Mouse (Mus musculus): ENCODE measurements around the gene Plscr3. TPM values are rescaled to one million over a fixed set of nuclear protein-coding genes. Genes with fewer than 3 reads are reported as not detected.

Gene Plscr3
- 72.7 and 74.5 TPM in 2 replicates for polyA plus RNA-seq (2016; fragmentation: Nextera tagmentation; extraction: Ambion mirVana)

DNA sequence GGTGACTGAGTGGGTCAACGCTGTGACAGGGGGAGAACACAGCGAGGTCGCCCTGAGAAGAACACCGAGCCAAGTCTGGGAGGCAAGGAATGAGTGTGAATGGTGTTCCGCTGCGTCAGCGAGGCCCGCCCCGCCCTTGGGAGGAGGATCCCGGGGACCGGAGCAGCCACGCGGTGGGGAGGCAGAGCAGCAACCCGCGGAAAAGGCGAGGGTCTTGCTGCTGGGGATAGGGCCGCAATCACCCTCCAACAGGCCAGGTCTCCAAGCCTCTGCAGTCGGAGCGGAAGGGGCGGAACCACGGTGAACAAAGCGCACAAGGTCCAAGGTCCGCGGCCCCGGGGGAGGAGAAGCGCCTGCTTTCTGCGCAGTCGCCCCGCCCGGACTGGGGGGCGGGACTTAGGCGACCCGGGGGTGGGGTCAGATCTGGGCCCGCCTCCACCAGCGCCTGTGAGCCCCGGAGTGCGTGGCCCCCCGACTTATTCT is at the start of gene Plscr3:
Plscr3 (plus strand) TSS at position 179 of the 483 bp plus-strand sequence.
- Histone ChIP-seq H3K9me3 (no peaks in the 10 kb centered on the region), H3K27me3 (ENCODE audit: insufficient read depth, poor library complexity, severe bottlenecking) (no peaks in the 10 kb centered on the region), H3K36me3 (peaks cover 36% of the 10 kb centered on the region), H3K4me3 (peak within 1 kb of the TSS; percentile 81), H3K4me1 (peaks cover 42% of the 10 kb centered on the region), H3K27ac (peak within 1 kb of the TSS; percentile 98)
- DNase-seq (ENCODE audit: low spot score), result peak; percentile 97
- WGBS, result under 1% methylated on average over 38 of the region's 38 CpGs

DNA sequence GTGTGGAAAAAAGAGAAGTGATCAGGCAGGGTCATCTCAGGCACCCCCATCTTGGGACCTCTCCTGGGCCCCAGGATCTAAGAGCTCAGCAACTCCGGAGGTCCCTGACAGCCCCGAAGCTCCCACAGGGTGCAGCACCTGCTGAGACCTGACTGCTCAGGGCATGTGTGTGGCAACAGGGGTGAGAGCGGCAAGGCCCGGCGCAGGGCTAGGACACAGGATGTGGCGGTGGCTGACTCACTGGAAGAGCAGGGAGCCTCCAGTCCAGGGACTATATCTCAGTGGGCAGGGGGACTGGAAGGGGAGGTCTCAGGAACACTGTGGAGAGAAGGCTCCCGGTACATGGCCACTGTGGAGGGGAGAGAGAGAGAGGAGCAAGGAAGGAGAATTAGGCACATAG is 48.3 kb upstream of the Plscr3 start:
- Histone ChIP-seq H3K9me3 (no peaks in the 10 kb centered on the region), H3K4me3 (peak overlapping the region; percentile 28; the same call in 1 of the 2 replicates), H3K36me3 (no peaks in the 10 kb centered on the region), H3K27ac (no peak overlapping the region), H3K4me1 (peaks cover 52% of the 10 kb centered on the region), H3K27me3 (ENCODE audit: insufficient read depth, poor library complexity, severe bottlenecking) (peaks cover 77% of the 10 kb centered on the region)
- DNase-seq (ENCODE audit: low spot score), result no peak
- WGBS, result 76% methylated on average over 7 of the region's 7 CpGs

DNA sequence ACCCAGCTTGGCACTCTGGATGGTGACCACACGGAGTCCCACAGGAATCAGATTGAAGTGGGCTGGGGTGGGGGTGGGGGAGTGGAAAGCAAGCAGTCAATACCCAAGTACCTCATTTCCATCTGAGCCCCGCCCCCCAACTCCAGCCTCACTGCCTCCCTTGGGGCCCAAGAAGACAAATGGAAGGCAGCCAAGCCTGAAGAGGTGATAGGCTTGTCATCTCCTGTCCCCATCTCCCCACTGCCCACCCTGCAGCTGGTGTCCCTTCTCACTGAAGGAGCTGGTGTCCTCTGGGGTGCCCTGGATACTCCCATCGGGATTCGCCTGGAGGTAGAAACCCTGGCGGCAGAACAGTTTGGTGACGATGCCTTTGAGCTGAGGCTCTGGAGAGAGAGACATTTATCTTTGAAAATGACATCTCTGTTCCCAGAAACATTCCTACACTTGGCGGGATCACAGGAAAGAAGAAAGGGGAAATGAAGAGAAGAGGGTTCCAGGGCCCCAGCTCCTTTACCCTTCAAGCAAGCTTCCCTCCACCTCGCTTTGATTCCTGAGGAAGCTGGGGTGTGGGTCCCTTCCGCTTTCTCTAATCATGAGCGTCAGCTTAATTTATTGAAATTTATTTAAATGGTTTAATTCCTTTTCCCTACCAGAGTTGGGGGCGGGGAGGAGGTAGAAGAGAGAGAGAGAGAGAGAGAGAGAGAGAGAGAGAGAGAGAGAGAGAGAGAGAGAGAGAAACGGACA is 46.6 kb upstream of the Plscr3 start:
- Histone ChIP-seq H3K4me3 (peak overlapping the region; percentile 71), H3K36me3 (no peaks in the 10 kb centered on the region), H3K9me3 (no peaks in the 10 kb centered on the region), H3K27me3 (ENCODE audit: insufficient read depth, poor library complexity, severe bottlenecking) (peaks cover 80% of the 10 kb centered on the region), H3K4me1 (peaks cover 68% of the 10 kb centered on the region), H3K27ac (peak overlapping the region; percentile 94)
- DNase-seq (ENCODE audit: low spot score), result no peak
- WGBS, result 23% methylated on average over 11 of the region's 12 CpGs

DNA sequence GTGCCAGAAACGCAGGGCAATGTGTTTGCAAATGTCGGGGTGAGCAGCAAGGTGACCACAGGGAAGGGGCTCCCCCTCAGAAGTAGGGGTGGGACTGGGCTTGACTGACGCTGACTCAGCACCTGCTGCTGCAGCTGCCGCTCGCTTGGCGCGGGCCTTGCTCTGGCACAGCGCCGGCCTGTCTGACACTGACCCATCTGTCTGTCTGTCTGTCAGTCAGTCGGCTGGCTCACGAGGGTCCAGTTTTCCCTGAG is 46.1 kb upstream of the Plscr3 start:
- Histone ChIP-seq H3K4me1 (peaks cover 73% of the 10 kb centered on the region), H3K4me3 (peak overlapping the region; percentile 71), H3K27me3 (ENCODE audit: insufficient read depth, poor library complexity, severe bottlenecking) (peaks cover 85% of the 10 kb centered on the region), H3K36me3 (no peaks in the 10 kb centered on the region), H3K27ac (peak overlapping the region; percentile 94), H3K9me3 (no peaks in the 10 kb centered on the region)
- whole genome bisulfite sequencing, result 1% methylated on average over 11 of the region's 11 CpGs
- DNase-seq (ENCODE audit: low spot score), result no peak

DNA sequence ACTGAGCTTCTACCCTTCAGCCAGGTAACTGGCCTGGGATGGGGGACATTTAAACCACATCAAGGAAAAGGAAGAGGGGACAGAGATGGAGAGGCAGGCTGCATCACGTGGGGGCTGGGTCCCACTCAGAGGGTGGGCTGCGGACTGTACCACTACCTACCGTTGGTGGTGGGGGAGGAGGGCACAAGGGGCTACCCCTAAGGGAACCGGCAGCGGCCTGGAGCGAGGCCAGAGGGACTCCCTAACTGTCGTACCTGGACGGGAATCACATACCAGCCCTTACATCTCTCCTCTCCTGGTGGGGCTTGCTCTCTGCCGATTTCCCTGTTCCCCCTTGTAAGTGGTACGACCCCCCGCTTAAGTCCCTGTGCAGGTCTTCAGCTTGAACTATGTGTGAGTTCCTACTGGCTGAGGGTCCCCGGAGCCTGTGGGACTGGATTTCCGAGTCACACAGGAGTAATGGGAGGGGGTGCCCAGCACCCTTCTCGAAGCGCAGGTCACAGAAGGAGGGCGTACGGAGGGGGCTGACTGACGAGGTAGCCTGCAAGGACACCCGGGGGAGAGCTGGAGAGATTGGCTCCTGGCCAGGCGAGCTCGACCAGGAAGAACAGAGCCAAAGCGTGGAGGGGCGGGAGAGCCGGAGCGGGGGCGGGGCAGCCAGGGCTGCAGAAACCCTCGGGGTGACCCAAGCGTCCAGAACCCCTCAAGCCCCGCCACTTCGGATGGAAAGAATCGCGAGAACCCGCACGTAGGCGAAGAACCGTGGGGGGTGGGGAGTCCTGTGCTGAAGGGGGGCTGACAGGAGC is 45.6 kb upstream of the Plscr3 start:
- Histone ChIP-seq H3K27ac (peak overlapping the region; percentile 94), H3K4me1 (peaks cover 76% of the 10 kb centered on the region), H3K9me3 (no peaks in the 10 kb centered on the region), H3K36me3 (no peaks in the 10 kb centered on the region), H3K4me3 (peak overlapping the region; percentile 71), H3K27me3 (ENCODE audit: insufficient read depth, poor library complexity, severe bottlenecking) (peaks cover 90% of the 10 kb centered on the region)
- DNase-seq (ENCODE audit: low spot score), result peak; percentile 88
- WGBS, result 1% methylated on average over 36 of the region's 36 CpGs

DNA sequence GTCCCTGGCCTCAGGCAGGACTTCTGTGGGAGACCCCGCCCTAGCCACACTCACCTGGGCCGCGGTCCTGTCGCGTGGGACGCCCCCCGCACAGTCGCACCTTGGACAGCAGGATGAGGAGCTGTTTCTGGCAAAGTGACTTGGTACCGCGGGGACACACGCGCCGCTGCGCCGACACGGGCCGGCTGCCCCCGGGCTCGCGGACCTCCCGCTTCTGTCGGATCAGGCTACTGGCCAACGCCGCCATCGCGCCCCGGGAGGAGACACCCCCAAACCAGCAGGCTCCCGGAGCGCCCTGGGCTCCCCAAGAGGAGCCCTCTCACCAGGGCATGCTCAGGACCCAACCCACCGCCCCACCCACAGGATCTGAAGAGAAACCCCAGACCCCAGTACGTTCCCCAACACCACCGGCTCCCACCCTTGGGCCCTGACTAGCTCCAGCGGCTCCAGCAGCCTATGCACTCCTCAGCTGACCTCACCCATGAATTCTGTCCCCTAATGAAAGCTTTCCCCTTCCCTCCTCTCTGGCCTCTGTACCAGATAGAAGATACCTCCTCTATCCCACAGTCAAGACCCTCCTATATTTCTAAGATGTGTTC is 44.7 kb upstream of the Plscr3 start, which contains the start of gene Fgf11:
Fgf11 (minus strand) TSS at position 479 of the 599 bp plus-strand sequence.
- peaks cover 71% of the 10 kb centered on the region for H3K4me1 ChIP-seq
- H3K27me3 ChIP-seq (ENCODE audit: insufficient read depth, poor library complexity, severe bottlenecking), result peaks cover 96% of the 10 kb centered on the region
- no peak for DNase-seq (ENCODE audit: low spot score)
- WGBS, result 2% methylated on average over 33 of the region's 33 CpGs
- no peaks in the 10 kb centered on the region for H3K36me3 ChIP-seq
- H3K4me3 ChIP-seq, result peak within 1 kb of the TSS; percentile 71
- H3K27ac ChIP-seq, result peak within 1 kb of the TSS; percentile 94
- H3K9me3 ChIP-seq, result 0 out of 2 replicates have a peak, but pooled peaks cover under 1% of the 10 kb centered on the region

DNA sequence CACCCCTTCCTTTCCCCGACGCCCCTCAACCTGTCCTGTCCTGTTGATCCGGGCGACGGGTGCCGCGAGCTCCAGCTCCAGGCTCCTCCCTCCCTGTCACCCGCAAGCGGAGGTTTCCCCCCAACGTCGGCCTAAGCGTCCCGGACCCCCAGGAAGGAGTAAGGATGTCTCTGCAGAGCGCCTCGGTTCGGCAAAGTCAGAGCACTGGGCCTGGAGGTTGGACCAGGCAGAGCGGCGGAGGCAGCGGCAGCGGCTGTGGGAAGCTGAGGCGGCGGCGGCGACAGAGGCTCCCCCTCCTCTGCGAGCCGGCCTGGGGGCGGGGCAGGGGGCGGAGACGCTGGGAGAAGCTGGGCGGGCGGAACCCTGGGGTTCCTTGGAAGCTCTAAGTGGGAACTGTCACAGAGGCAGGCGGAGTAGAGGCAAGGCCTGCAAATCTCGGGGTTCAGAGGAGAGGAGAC is 43.5 kb upstream of the Plscr3 start:
- peak; percentile 85 for DNase-seq (ENCODE audit: low spot score)
- peaks cover 95% of the 10 kb centered on the region for H3K27me3 ChIP-seq (ENCODE audit: insufficient read depth, poor library complexity, severe bottlenecking)
- peak overlapping the region; percentile 71 for H3K4me3 ChIP-seq
- H3K4me1 ChIP-seq, result peaks cover 71% of the 10 kb centered on the region
- 0 out of 2 replicates have a peak, but pooled peaks cover 3% of the 10 kb centered on the region for H3K9me3 ChIP-seq
- no peaks in the 10 kb centered on the region for H3K36me3 ChIP-seq
- WGBS, result under 1% methylated on average over 33 of the region's 33 CpGs
- peak overlapping the region; percentile 81 for H3K27ac ChIP-seq

DNA sequence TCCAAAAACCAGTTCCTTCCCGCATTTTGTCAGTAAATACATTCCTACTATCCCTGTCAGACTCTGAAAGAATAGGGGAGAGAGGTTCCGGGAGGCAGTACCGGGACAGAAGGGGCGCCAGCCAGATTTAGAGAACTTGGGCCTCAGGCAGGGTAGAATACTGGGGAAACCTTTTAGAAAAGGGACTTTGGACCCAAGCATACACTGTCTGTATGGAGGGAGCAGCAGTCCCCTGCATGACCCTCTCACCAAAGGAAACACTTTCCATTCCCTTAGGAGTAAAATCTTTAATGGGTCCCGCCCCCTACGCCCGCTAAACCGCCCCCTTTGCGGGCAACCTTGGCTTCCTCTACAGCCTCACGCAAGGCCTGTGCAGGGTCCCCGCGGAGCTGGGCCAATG is 42.8 kb upstream of the Plscr3 start:
- DNase-seq (ENCODE audit: low spot score), result no peak
- H3K36me3 ChIP-seq, result no peaks in the 10 kb centered on the region
- 0 out of 2 replicates have a peak, but pooled peaks cover 3% of the 10 kb centered on the region for H3K9me3 ChIP-seq
- peak overlapping the region; percentile 83 for H3K27ac ChIP-seq
- peaks cover 68% of the 10 kb centered on the region for H3K4me1 ChIP-seq
- 3% methylated on average over 12 of the region's 12 CpGs for WGBS
- peaks cover 91% of the 10 kb centered on the region for H3K27me3 ChIP-seq (ENCODE audit: insufficient read depth, poor library complexity, severe bottlenecking)
- peak overlapping the region; percentile 71 for H3K4me3 ChIP-seq

DNA sequence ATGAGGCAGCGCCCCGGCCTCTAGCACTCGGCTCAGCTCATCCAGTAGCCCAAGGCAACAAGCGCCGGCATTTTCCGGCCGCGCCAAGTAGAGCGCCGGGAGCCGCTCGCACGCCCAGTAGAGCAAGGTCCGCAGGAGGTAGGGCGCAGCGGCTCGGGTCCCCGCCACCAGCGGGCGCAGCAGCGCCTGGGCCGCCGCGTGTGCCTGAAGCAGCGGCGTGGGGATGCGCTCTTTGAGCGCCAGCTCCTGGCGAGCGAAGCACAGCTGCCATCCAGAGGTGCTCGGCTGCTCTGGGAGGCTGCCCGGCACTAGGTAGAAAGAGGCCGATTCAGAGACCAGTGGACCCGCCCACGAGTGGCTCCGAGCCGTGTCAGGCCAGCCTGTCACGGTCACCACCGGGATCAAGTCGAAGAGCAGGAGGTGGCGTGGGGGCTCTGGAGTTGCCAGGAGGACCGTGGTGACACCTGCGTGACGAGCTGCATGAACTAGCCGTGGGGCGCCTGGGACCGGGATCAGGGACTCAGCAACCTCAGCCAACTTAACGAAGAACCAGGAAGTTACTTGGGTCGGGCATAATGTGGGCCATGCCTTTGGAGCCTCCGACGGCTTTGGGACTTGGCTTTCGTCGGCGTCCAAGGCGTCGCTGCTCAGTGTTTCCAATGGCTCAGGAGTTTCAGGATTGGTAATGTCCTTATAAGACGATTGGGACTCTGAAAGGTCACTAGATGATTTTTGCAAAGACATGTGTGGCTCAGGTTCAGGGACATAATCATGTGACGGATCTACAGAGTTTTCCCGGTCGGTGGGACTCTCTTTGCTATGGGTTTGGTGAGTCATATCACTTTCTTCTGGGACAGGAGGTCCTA is 42.2 kb upstream of the Plscr3 start:
- peaks cover 66% of the 10 kb centered on the region for H3K4me1 ChIP-seq
- DNase-seq (ENCODE audit: low spot score), result peak; percentile 91
- H3K9me3 ChIP-seq, result 0 out of 2 replicates have a peak, but pooled peaks cover 3% of the 10 kb centered on the region
- peak overlapping the region; percentile 71 for H3K4me3 ChIP-seq
- under 1% methylated on average over 60 of the region's 60 CpGs for WGBS
- no peaks in the 10 kb centered on the region for H3K36me3 ChIP-seq
- H3K27me3 ChIP-seq (ENCODE audit: insufficient read depth, poor library complexity, severe bottlenecking), result peaks cover 84% of the 10 kb centered on the region
- H3K27ac ChIP-seq, result peak overlapping the region; percentile 83

DNA sequence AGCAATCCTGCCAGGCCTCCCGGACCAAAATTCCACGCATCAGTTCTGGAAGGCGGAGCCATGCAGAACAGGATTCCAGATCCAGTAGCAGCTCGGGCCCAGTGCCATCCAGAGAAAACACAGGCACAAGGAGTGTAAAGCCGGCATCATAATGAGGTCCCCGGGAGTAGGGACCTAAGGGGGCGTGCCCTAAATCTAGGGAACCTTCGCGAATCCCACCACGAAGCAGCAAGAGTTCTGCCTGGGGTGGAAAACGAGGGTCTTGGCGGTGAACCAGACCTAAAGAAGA is 41.6 kb upstream of the Plscr3 start:
- Histone ChIP-seq H3K27me3 (ENCODE audit: insufficient read depth, poor library complexity, severe bottlenecking) (peaks cover 78% of the 10 kb centered on the region), H3K36me3 (no peaks in the 10 kb centered on the region), H3K27ac (no peak overlapping the region), H3K4me1 (peaks cover 60% of the 10 kb centered on the region), H3K9me3 (0 out of 2 replicates have a peak, but pooled peaks cover 3% of the 10 kb centered on the region), H3K4me3 (peak overlapping the region; percentile 71)
- no peak for DNase-seq (ENCODE audit: low spot score)
- 6% methylated on average over 12 of the region's 12 CpGs for WGBS

DNA sequence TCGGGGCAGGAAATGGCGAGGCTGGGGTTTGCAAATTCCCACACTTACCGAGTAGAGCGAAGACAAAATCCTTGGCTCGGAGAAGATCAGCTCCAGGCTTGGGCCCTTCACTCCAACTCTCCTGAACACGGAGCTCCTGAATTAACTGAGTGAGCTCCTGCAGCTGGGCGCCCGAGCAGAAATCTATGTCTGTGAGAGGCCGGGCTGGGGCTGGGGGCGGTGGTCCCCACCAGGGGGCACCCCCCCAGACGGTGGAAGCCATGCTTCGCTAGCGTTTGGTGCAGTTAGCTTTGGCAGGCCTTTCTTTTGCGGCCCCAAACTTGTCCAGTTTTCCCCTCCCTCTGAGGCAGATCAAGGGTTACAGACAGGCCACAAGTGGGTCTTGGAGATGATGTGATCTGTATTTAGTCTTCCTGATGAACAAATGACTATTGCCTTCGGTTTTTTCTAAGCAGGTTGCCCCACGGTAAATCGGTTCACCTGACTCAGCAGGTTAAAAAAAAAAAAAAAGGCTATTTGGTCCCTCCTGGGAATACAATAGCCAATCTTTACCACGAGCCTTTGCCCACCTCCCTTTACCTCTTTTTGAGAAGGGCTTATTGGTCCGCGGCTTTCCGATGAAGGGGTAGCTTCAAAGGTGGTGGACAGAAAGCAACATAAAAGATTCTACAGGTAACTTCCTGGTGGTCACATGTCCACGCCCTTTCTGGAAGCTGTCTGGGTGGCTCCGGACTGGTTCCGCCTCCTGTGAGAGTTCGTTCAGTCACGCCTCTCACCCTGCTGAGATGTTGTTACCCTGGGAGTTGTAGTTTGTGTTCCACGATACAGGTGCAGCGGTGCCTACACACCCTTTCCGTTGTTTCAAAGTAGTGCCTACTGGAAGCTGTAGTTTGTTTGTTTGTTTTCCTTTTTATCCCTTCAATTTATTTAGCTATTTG is 40.9 kb upstream of the Plscr3 start, which contains the start of gene Tmem102:
Tmem102 (minus strand) TSS at position 653 of the 938 bp plus-strand sequence.
- no peak for DNase-seq (ENCODE audit: low spot score)
- WGBS, result 8% methylated on average over 29 of the region's 29 CpGs
- Histone ChIP-seq H3K27me3 (ENCODE audit: insufficient read depth, poor library complexity, severe bottlenecking) (peaks cover 72% of the 10 kb centered on the region), H3K9me3 (0 out of 2 replicates have a peak, but pooled peaks cover 3% of the 10 kb centered on the region), H3K27ac (no peak within 1 kb of the TSS; the same call in 1 of the 2 replicates), H3K4me3 (peak within 1 kb of the TSS; percentile 71), H3K4me1 (peaks cover 53% of the 10 kb centered on the region), H3K36me3 (no peaks in the 10 kb centered on the region)
